Mouse (Mus musculus) lung, postnatal 0 days (tissue): ENCODE data around the gene Aldh5a1. TPM values are rescaled to one million over a fixed set of nuclear protein-coding genes. Genes with fewer than 3 reads are reported as not detected.

ENCODE experiments used
- ATAC-seq: fragments of 200-750 bp; cut with Nextera tagmentation; 2 replicates; pipeline ENCODE4 v1.8.0; 2017; ENCODE audit warnings: moderate library complexity
- DNase-seq: peaks from one replicate; pipeline ENCODE4 v3.0.0-alpha.2; 2016; ENCODE audit warnings: low spot score
- H3K27ac ChIP-seq: fragments of 300-500 bp; sonication (generic); 2 replicates; pipeline ENCODE4 v1.5.1; 2014; ENCODE audit warnings: antibody characterized with exemption, mild to moderate bottlenecking, low read length, mixed read lengths
- H3K27me3 ChIP-seq: fragments of 300-500 bp; sonication (generic); replicated peaks from 2 replicates; pipeline ENCODE4 v1.6.1; 2014; ENCODE audit warnings: low read length, mixed read lengths; ENCODE audit not compliant: insufficient read depth
- H3K36me3 ChIP-seq: fragments of 300-500 bp; sonication (generic); 2 replicates; pipeline ENCODE4 v1.6.1; 2014; ENCODE audit warnings: low read length, mixed read lengths; ENCODE audit not compliant: insufficient read depth
- H3K4me1 ChIP-seq: fragments of 300-500 bp; sonication (generic); 2 replicates; pipeline ENCODE4 v1.6.1; 2014; ENCODE audit warnings: antibody characterized with exemption, low read depth, low read length, mixed read lengths; ENCODE audit not compliant: insufficient read depth
- H3K4me2 ChIP-seq: fragments of 300-500 bp; sonication (generic); replicated peaks from 2 replicates; pipeline ENCODE4 v1.6.1; 2014; ENCODE audit warnings: low read depth, mild to moderate bottlenecking, low read length, moderate library complexity, mixed read lengths
- H3K4me3 ChIP-seq: fragments of 300-500 bp; sonication (generic); 2 replicates; pipeline ENCODE4 v1.5.1; 2014; ENCODE audit warnings: low read depth, low read length
- H3K9ac ChIP-seq: fragments of 300-500 bp; sonication (generic); replicated peaks from 2 replicates; pipeline ENCODE4 v1.6.1; 2014; ENCODE audit warnings: low read depth, mild to moderate bottlenecking
- H3K9me3 ChIP-seq: fragments of 300-500 bp; sonication (generic); 2 replicates; pipeline ENCODE4 v1.6.1; 2016; ENCODE audit warnings: low read length, mixed read lengths
- CTCF ChIP-seq: IDR thresholded peaks from 2 replicates; pipeline ENCODE4 v1.5.1; 2016; ENCODE audit warnings: antibody characterized with exemption, mild to moderate bottlenecking
- EP300 ChIP-seq: IDR thresholded peaks from 2 replicates; pipeline ENCODE4 v1.6.1; 2016; ENCODE audit warnings: antibody characterized with exemption, mild to moderate bottlenecking, control low read depth
- WGBS: fragments of 180-500 bp; shearing (Covaris S2); extraction: QIAGEN DNeasy Blood & Tissue Kit; methylation state at CpG from one replicate; pipeline ENCODE4 v1.1.7; 2014; 5-methylcytosine and 5-hydroxymethylcytosine counted together
- polyA plus RNA-seq: library from polyadenylated mRNA; unstranded; fragments of >200 nt; fragmentation: Nextera tagmentation; extraction: Ambion mirVana; gene quantifications from 2 replicates; pipeline ENCODE4 v1.2.1, GENCODE M21; 2015

Gene Aldh5a1
- polyA plus RNA-seq, 1 experiment from 2014 or later: 2.3 TPM

GRCm38 (mm10) chr13:24867789-24868188, 69.7 kb downstream of the Aldh5a1 start:
- Histone ChIP-seq H3K9ac (no peak overlapping the region), H3K4me1 (no peaks in the 10 kb centered on the region), H3K36me3 (no peaks in the 10 kb centered on the region), H3K4me3 (no peak overlapping the region), H3K27ac (no peak overlapping the region), H3K9me3 (no peaks in the 10 kb centered on the region), H3K27me3 (no peaks in the 10 kb centered on the region), H3K4me2 (no peak overlapping the region)
- TF ChIP-seq EP300: no peak
- TF ChIP-seq CTCF: no peak
- 85% methylated on average over 10 of the region's 10 CpGs for WGBS
- ATAC-seq: no peak
- DNase-seq: no peak

- Histone ChIP-seq H3K9ac (no peak overlapping the region), H3K4me1 (no peaks in the 10 kb centered on the region), H3K4me2 (no peak overlapping the region), H3K9me3 (no peaks in the 10 kb centered on the region), H3K27ac (no peak overlapping the region), H3K4me3 (no peak overlapping the region), H3K36me3 (no peaks in the 10 kb centered on the region), H3K27me3 (no peaks in the 10 kb centered on the region)
- 46% methylated on average over 9 of the region's 9 CpGs for WGBS
- DNase-seq: no peak
- no peak for TF ChIP-seq CTCF
- TF ChIP-seq EP300: no peak
- ATAC-seq: no peak
Measured at GRCm38 (mm10) chr13:24866430-24867402, 70.7 kb downstream of the Aldh5a1 start.

- no peak overlapping the region for H3K27ac ChIP-seq
- WGBS: 56% methylated on average over 7 of the region's 7 CpGs
- H3K9ac ChIP-seq: no peak overlapping the region
- H3K4me2 ChIP-seq: no peak overlapping the region
- TF ChIP-seq CTCF: peak; percentile 57
- TF ChIP-seq EP300: no peak
- H3K4me1 ChIP-seq: no peaks in the 10 kb centered on the region
- H3K36me3 ChIP-seq: no peaks in the 10 kb centered on the region
- no peak overlapping the region for H3K4me3 ChIP-seq
- no peaks in the 10 kb centered on the region for H3K9me3 ChIP-seq
- H3K27me3 ChIP-seq: no peaks in the 10 kb centered on the region
- ATAC-seq (no peak), DNase-seq (peak; percentile 53)
Measured at GRCm38 (mm10) chr13:24862520-24862919, 74.9 kb downstream of the Aldh5a1 start.

- WGBS: 33% methylated on average over 7 of the region's 7 CpGs
- DNase-seq (peak; percentile 53), ATAC-seq (no peak)
- H3K36me3 ChIP-seq: no peaks in the 10 kb centered on the region
- H3K9me3 ChIP-seq: no peaks in the 10 kb centered on the region
- H3K4me3 ChIP-seq: no peak overlapping the region
- no peaks in the 10 kb centered on the region for H3K4me1 ChIP-seq
- no peak overlapping the region for H3K4me2 ChIP-seq
- no peak overlapping the region for H3K27ac ChIP-seq
- no peak for TF ChIP-seq CTCF
- no peaks in the 10 kb centered on the region for H3K27me3 ChIP-seq
- H3K9ac ChIP-seq: no peak overlapping the region
Measured at GRCm38 (mm10) chr13:24862021-24862420, 75.4 kb downstream of the Aldh5a1 start.

GRCm38 (mm10) chr13:24861084-24861483, 76.4 kb downstream of the Aldh5a1 start:
- TF ChIP-seq EP300: no peak
- no peak for TF ChIP-seq CTCF
- Histone ChIP-seq H3K27me3 (no peaks in the 10 kb centered on the region), H3K4me3 (no peak overlapping the region), H3K36me3 (no peaks in the 10 kb centered on the region), H3K27ac (no peak overlapping the region), H3K9ac (no peak overlapping the region), H3K9me3 (no peaks in the 10 kb centered on the region), H3K4me2 (no peak overlapping the region), H3K4me1 (no peaks in the 10 kb centered on the region)
- no peak for ATAC-seq
- no peak for DNase-seq
- 72% methylated on average over 12 of the region's 12 CpGs for WGBS

- Histone ChIP-seq H3K9ac (no peak overlapping the region), H3K36me3 (no peaks in the 10 kb centered on the region), H3K27me3 (no peaks in the 10 kb centered on the region), H3K27ac (no peak overlapping the region), H3K4me3 (no peak overlapping the region), H3K4me1 (no peaks in the 10 kb centered on the region), H3K9me3 (no peaks in the 10 kb centered on the region), H3K4me2 (no peak overlapping the region)
- ATAC-seq (no peak), DNase-seq (no peak)
- no peak for TF ChIP-seq EP300
- TF ChIP-seq CTCF: no peak
Measured at GRCm38 (mm10) chr13:24859115-24859514, 78.3 kb downstream of the Aldh5a1 start.

Other genes with a start within 250 kb of the Aldh5a1 start
- gene Armh2, start 196.4 kb downstream of the Aldh5a1 start, polyA plus RNA-seq: not detected in 2 replicates
- gene Gmnn, start 175.7 kb downstream of the Aldh5a1 start, polyA plus RNA-seq: 24.1 and 24.7 TPM in 2 replicates
- gene BC005537, start 136.0 kb downstream of the Aldh5a1 start, polyA plus RNA-seq: 18.5 and 20.8 TPM in 2 replicates
- gene Acot13, start 106.1 kb downstream of the Aldh5a1 start, polyA plus RNA-seq: 87.2 and 92.5 TPM in 2 replicates
- gene Tdp2, start 106.0 kb downstream of the Aldh5a1 start, polyA plus RNA-seq: 20.8 and 21.2 TPM in 2 replicates
- gene D130043K22Rik, start 92.5 kb downstream of the Aldh5a1 start, polyA plus RNA-seq: 0.33 and 0.35 TPM in 2 replicates
- gene Gpld1, start 5.5 kb upstream of the Aldh5a1 start, polyA plus RNA-seq: 0.56 and 0.99 TPM in 2 replicates
- 9.1 and 13.3 TPM in 2 replicates for gene Mrs2, start 82.7 kb upstream of the Aldh5a1 start, polyA plus RNA-seq
- gene Dcdc2a, start 118.3 kb upstream of the Aldh5a1 start, polyA plus RNA-seq: 2.1 and 2.9 TPM in 2 replicates